Mouse (Mus musculus): ENCODE results near the gene Nhej1. TPM values are rescaled to one million over a fixed set of nuclear protein-coding genes. Genes with fewer than 3 reads are reported as not detected.

Nhej1 gene
- polyA plus RNA-seq, 1 experiment from 2014 or later: 8.6 TPM

DNA sequence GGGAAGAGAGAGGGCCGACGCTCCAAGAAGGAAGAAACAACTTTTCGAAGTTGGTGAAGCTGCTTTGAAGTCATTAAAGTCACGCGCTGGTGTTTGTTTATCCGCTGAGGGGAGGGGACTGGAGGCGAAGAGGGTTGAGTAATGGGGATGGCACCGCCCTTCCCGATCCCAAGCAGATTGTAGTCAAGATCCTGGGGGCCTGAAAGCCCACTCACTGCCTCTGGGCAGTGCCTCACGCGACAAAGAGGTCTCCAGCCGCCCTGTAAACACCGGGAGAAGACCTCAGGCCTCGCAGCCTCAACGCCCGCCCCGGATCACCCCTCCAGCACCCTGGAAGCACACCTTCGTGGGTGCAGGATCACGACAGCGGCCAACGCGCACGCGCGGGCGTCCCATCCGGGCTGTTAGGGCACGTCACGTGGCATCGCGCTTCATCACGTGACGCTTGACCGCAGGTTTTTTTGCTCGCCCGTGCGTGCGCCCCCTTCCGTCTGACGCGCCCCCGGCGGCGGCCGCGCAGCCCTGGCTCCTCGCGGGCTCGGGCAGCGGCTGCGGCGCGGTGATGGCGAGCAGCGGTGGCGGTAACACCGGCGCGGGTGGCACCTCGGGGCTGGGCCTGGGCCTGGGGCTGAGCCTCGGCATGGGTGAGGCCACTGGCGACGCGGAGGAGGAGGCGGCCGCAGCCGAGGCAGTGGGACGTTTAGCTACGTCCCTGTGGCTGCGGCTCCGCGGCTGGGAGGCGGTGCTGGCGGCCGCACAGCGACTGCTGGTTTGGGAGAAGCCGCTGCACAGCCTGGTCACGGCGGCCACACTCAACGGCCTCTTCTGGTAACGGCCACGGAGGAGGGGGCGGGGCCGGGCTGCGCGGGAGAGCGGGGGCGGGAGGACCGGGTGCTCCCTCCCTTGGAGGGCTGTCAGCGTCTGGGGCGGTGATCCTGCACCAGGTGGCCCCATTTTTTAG, 17.6 kb upstream of the Nhej1 start, which contains the start of the genes Cnppd1 and Retreg2:
Gene Cnppd1, minus strand, starts transcription at position 411 of the 961 bp plus-strand sequence.
Gene Retreg2, plus strand, starts transcription at position 478 of the 961 bp plus-strand sequence.
- peaks cover 45% of the 10 kb centered on the region for H3K36me3 ChIP-seq
- peak within 1 kb of the TSS; percentile 80 for H3K9ac ChIP-seq
- no peaks in the 10 kb centered on the region for H3K27me3 ChIP-seq (replicated peaks)
- H3K4me1 ChIP-seq: peaks cover 21% of the 10 kb centered on the region
- peak within 1 kb of the TSS; percentile 97 for H3K27ac ChIP-seq
- H3K4me2 ChIP-seq: peak within 1 kb of the TSS; percentile 91
- H3K9me3 ChIP-seq: no peaks in the 10 kb centered on the region
- peak within 1 kb of the TSS; percentile 94 for H3K4me3 ChIP-seq (replicated peaks)
- WGBS: under 1% methylated on average over 91 of the region's 91 CpGs
- ATAC-seq (ENCODE audit: insufficient read depth, low FRiP score, low read depth): peak; percentile 88

DNA sequence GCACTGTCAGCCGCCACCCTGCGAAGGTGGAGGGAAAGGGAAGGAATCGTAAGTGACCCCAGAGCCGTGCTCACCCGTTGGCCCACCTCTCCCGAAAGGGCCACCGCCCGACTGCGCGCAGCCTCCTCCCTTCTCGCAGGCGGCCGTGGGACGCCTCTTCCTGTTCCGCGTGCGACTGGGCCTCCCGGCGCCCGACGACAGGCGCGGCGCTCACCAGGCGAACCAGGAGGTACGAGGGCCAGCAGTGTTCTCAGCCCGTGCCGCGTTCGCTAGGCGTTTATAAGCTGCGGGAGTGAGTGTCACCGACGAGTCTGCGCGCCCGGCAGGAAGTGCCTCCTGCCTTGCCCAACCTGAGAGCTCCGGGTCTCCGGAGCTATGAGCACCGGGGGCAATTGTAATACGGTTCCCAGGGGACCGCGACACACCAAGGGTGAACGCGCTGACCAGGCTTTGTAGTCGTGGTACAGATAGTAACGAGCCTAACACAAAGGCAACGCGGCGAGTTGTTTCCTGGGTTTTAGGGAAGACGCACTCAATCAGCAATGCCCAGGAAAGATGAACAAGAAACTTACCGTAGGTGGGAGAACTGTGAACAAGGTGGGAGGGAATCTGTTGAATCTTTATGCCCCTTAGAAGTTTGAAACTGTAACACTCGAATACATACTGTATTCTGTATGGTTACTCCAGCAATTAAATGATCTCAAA, 16.6 kb upstream of the Nhej1 start:
- peak overlapping the region; percentile 97 for H3K27ac ChIP-seq
- H3K4me3 ChIP-seq (replicated peaks): peak overlapping the region; percentile 94
- H3K4me2 ChIP-seq: peak overlapping the region; percentile 91
- under 1% methylated on average over 53 of the region's 53 CpGs for WGBS
- H3K4me1 ChIP-seq: peaks cover 21% of the 10 kb centered on the region
- H3K9me3 ChIP-seq: no peaks in the 10 kb centered on the region
- no peaks in the 10 kb centered on the region for H3K27me3 ChIP-seq (replicated peaks)
- peak; percentile 52; the same call in 1 of the 2 replicates for ATAC-seq (ENCODE audit: insufficient read depth, low FRiP score, low read depth)
- H3K36me3 ChIP-seq: peaks cover 46% of the 10 kb centered on the region
- peak overlapping the region; percentile 80 for H3K9ac ChIP-seq

DNA sequence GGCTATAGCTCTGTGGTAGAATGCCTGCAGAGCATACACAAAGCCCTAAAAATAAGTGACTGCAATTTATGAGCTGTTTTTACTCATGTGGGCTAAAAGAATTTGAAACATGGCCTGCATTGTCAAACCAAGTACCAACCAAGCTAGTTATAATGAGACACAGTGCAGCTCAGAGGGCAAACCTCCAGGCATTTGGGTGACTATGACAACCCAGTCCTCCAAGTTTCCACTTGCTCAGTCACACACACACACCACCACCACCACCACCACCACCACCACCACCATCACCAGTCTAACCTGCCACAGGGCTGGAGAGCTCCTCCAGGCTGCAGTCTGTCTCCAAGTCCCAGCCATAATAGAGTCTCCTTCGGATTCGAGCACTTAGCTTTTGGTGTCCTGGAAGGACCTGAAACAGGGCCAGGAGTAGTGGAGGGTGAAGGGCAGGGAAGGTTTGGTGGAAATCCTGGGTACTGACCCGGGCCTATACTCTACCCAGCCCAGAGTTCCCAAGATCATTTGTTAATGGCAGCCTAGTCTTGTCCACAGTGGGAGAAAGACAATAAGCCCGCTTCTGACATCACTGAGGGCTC, 15.7 kb upstream of the Nhej1 start:
- no peak for ATAC-seq (ENCODE audit: insufficient read depth, low FRiP score, low read depth)
- H3K27ac ChIP-seq: peak overlapping the region; percentile 97
- peak overlapping the region; percentile 91 for H3K4me2 ChIP-seq
- no peaks in the 10 kb centered on the region for H3K9me3 ChIP-seq
- no peaks in the 10 kb centered on the region for H3K27me3 ChIP-seq (replicated peaks)
- H3K4me3 ChIP-seq (replicated peaks): peak overlapping the region; percentile 94
- H3K9ac ChIP-seq: 0 out of 2 replicates have a peak overlapping the region, but pooled peaks have one; percentile 80
- H3K36me3 ChIP-seq: peaks cover 43% of the 10 kb centered on the region
- 51% methylated on average over 4 of the region's 4 CpGs for WGBS
- H3K4me1 ChIP-seq: peaks cover 21% of the 10 kb centered on the region

DNA sequence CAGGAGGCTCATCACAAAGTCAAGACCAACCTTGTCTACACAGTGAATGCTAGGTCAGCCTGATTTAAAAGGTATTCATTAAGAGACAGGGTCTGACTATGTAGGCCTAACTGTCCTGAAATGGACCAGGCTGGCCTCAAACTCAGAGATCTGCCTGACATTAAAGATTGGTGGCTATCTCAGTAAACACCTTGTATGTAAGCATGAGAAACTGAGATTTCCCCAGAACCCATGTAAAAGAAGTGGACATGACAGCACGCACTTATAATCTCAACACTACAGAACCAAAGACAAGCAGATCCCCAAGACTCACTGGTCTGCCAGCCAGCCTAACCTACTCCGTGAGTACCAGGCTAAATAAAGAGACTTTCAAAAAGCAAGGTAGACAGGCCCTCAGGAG, 13.4 kb upstream of the Nhej1 start:
- WGBS: 89% methylated on average over 2 of the region's 2 CpGs

DNA sequence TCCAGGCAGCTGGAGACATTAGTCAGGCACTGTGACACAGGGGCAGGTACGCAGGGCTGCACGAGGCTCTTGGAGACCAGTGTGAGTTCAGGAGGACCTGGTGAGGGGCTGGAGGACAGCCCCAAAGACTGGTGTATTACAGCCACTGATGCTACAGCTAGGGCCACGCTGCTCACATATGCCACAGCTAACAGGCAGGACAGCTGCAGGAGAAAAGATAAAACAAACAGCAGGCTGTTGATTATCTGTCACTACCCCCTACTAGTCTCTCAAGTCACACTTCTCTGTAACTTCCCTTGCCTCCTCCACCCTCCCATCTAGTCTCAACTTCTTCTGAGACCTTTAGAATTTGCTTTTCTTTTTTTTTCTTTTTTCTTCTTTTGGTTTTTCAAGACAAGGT, 11.7 kb upstream of the Nhej1 start:
- no peak overlapping the region for H3K27ac ChIP-seq
- no peaks in the 10 kb centered on the region for H3K27me3 ChIP-seq (replicated peaks)
- H3K4me2 ChIP-seq: no peak overlapping the region
- H3K4me1 ChIP-seq: peaks cover 11% of the 10 kb centered on the region; the same call in 1 of the 2 replicates
- peaks cover 29% of the 10 kb centered on the region for H3K36me3 ChIP-seq
- no peaks in the 10 kb centered on the region for H3K9me3 ChIP-seq
- H3K4me3 ChIP-seq (replicated peaks): no peak overlapping the region
- peak; percentile 78 for ATAC-seq (ENCODE audit: insufficient read depth, low FRiP score, low read depth)
- no peak overlapping the region for H3K9ac ChIP-seq
- WGBS: 42% methylated on average over 3 of the region's 3 CpGs

More for the DNA sequence above, 13.4 kb upstream of the Nhej1 start:
- Histone ChIP-seq H3K27ac (no peak overlapping the region), H3K9me3 (no peaks in the 10 kb centered on the region), H3K9ac (no peak overlapping the region), H3K36me3 (peaks cover 29% of the 10 kb centered on the region), H3K4me3 (replicated peaks) (no peak overlapping the region), H3K27me3 (replicated peaks) (no peaks in the 10 kb centered on the region), H3K4me2 (no peak overlapping the region), H3K4me1 (peaks cover 14% of the 10 kb centered on the region; the same call in 1 of the 2 replicates)
- no peak for ATAC-seq (ENCODE audit: insufficient read depth, low FRiP score, low read depth)

DNA sequence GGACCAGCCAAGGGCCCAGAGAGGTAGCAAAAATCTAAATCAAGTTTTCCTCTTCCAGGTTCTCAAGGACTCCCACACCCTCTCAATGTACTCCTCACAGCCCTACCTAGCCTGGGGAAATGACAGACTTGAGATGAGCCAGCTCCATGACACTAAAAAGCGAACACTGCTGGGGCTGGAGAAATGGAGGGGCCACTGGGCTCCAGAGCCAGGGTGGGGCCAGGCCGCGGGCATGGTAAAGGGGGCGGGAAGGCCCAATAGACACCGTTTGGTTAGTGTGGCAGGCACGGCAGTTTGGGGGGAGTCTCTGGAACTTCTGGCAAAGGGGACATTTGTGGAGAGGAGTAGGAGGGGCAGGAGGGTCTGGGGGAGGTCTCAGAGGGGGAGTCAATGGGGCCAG, 11.3 kb upstream of the Nhej1 start:
- no peak overlapping the region for H3K9ac ChIP-seq
- no peak overlapping the region for H3K4me2 ChIP-seq
- 68% methylated on average over 6 of the region's 6 CpGs for WGBS
- no peak for ATAC-seq (ENCODE audit: insufficient read depth, low FRiP score, low read depth)
- no peak overlapping the region for H3K27ac ChIP-seq
- H3K9me3 ChIP-seq: no peaks in the 10 kb centered on the region
- H3K4me1 ChIP-seq: peaks cover 11% of the 10 kb centered on the region; the same call in 1 of the 2 replicates
- H3K27me3 ChIP-seq (replicated peaks): no peaks in the 10 kb centered on the region
- H3K4me3 ChIP-seq (replicated peaks): no peak overlapping the region
- peaks cover 29% of the 10 kb centered on the region for H3K36me3 ChIP-seq

DNA sequence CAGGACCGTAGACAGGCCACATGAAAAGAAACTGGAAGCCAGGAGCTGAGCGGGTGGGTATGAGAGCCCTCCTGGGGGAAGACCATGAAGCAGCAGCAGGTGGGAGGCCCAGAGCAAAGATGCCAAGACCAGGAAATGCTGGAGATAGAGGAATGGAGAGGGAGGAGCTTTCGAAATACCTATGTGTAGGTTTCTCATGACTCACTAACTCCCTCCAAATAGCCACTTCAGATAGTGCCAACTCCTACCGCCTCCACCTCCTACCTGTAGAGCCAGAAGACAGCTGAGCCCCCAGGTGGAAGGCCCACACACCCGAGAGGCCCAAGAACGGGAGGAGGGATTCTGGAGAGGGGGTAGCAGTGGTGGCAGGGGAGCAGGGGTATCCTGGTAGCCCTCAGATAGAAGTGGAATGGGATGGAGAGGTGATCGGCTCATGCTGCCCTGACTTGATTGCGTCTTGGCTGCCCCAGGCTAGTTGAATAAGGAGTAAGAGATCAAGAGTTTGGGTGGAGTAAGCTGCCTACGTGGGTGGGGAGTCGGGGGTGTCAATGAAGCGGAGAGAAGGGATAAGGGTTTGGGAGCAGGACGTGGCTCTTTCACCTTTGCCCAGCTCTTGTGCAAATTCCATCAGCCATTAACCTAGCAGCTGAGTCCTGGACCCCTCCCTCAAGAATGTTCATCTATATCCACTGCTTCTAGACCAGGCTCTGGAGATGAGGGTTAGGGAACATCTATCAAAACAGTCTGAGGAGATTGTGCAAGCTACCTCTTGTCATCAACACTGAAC, 8.6 kb upstream of the Nhej1 start, which contains the start of gene Slc23a3:
Gene Slc23a3, minus strand, starts transcription at position 470 of the 787 bp plus-strand sequence.
- Histone ChIP-seq H3K27ac (no peak within 1 kb of the TSS), H3K4me2 (no peak within 1 kb of the TSS), H3K9me3 (no peaks in the 10 kb centered on the region), H3K27me3 (replicated peaks) (no peaks in the 10 kb centered on the region), H3K36me3 (peaks cover 20% of the 10 kb centered on the region), H3K4me3 (replicated peaks) (no peak within 1 kb of the TSS), H3K4me1 (peaks cover 3% of the 10 kb centered on the region; the same call in 1 of the 2 replicates), H3K9ac (no peak within 1 kb of the TSS)
- WGBS: 46% methylated on average over 12 of the region's 12 CpGs
- ATAC-seq (ENCODE audit: insufficient read depth, low FRiP score, low read depth): no peak

DNA sequence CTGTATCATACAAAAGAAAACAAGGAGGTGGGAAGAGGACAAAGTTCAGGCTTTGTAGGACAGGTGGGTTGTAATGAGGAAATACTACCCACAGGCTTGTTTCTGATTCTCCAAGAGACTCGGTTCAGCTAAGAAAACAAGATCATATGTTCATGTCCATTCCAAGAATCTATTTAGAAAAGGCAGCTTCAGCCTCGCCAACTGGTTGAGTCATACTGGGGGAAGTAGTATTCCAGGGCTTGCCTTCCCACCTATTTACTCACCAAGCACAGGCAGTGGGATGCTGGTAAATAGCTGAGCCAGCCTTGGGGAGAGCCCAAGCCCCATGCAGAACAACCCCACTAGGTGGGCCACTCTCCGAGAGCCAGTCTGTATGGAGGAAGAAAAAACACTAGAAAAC, 3.6 kb upstream of the Nhej1 start:
- Histone ChIP-seq H3K36me3 (no peaks in the 10 kb centered on the region), H3K27ac (no peak overlapping the region), H3K27me3 (replicated peaks) (no peaks in the 10 kb centered on the region), H3K4me1 (peaks cover 14% of the 10 kb centered on the region), H3K4me2 (no peak overlapping the region), H3K9ac (no peak overlapping the region), H3K9me3 (no peaks in the 10 kb centered on the region), H3K4me3 (replicated peaks) (no peak overlapping the region)
- no peak for ATAC-seq (ENCODE audit: insufficient read depth, low FRiP score, low read depth)
- WGBS: 70% methylated on average over 3 of the region's 3 CpGs

DNA sequence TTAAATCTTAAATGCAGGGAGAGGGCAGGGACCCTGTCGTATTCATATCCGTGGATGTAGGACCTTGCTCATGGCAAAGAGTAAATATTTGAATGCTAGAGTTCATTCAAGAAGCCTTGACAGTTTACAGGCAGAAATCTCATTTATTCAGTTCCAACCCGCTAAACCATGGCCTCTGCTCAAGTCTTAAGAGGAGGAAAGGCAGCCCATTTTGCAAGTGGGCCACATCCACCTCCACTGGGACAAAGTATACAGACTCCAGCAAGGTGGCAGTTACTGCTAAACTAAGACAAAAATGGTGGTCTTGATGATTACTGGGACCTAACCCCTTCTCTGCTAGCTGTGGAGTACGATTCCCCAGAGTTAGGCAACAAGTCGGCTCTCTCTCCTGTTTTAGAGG, 418 bp upstream of the Nhej1 start:
- 30% methylated on average over 5 of the region's 5 CpGs for WGBS
- Histone ChIP-seq H3K36me3 (no peaks in the 10 kb centered on the region), H3K4me3 (replicated peaks) (peak overlapping the region; percentile 63), H3K27me3 (replicated peaks) (no peaks in the 10 kb centered on the region), H3K4me1 (peaks cover 11% of the 10 kb centered on the region), H3K9me3 (no peaks in the 10 kb centered on the region), H3K9ac (peak overlapping the region; percentile 52; the same call in 1 of the 2 replicates), H3K4me2 (peak overlapping the region; percentile 66), H3K27ac (peak overlapping the region; percentile 100)
- ATAC-seq (ENCODE audit: insufficient read depth, low FRiP score, low read depth): peak; percentile 3; the same call in 1 of the 2 replicates

DNA sequence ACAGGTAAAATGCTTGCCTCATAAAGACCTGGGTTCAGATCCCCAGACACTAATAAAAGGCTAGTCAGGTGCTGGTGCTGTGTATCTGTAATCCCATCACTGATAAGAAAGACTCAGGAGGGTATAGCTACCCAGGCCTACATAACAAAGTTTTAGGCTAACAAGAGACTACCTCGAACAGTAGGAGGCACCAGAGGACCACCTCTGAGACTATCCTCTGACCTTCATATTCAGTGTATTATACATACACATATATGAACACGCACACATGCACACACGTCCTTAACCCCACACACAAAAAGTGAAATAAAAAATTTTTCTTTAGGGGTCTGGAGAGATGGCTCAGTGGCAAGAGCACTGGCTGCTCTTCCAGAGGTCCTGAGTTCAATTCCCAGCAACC, 2.8 kb downstream of the Nhej1 start:
- Histone ChIP-seq H3K36me3 (no peaks in the 10 kb centered on the region), H3K4me3 (replicated peaks) (no peak overlapping the region), H3K27me3 (replicated peaks) (no peaks in the 10 kb centered on the region), H3K4me2 (no peak overlapping the region), H3K9ac (no peak overlapping the region), H3K27ac (no peak overlapping the region), H3K9me3 (no peaks in the 10 kb centered on the region), H3K4me1 (peaks cover 11% of the 10 kb centered on the region)
- WGBS: 82% methylated on average over 3 of the region's 3 CpGs
- ATAC-seq (ENCODE audit: insufficient read depth, low FRiP score, low read depth): no peak

DNA sequence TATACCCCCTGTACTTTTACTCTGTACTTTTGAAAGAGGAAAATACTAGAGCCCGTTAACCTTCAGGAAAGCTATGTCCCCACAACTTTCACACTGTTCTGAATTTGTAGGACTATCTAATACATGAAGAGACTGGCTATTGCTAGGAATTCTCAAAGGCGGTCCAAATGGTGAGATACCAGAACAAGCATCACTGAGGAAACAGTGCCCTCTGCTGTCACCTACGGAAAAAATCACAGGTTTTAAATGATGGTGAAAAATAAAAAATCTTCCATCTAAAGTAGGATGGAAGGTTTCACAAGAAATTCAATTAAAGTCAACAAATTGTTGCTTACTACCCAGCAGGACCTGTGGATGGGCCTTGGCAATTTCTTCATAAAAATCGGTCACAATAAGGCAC, 72.9 kb downstream of the Nhej1 start:
- Histone ChIP-seq H3K36me3 (no peaks in the 10 kb centered on the region), H3K4me3 (replicated peaks) (no peak overlapping the region), H3K4me1 (no peaks in the 10 kb centered on the region), H3K9me3 (no peaks in the 10 kb centered on the region), H3K27ac (no peak overlapping the region), H3K4me2 (no peak overlapping the region), H3K27me3 (replicated peaks) (no peaks in the 10 kb centered on the region), H3K9ac (no peak overlapping the region)
- ATAC-seq (ENCODE audit: insufficient read depth, low FRiP score, low read depth): no peak
- 24% methylated on average over 4 of the region's 4 CpGs for WGBS
